Mouse (Mus musculus) limb, embryonic 12.5 days (tissue): ENCODE data around the gene Extl2. TPM values are rescaled to one million over a fixed set of nuclear protein-coding genes. Genes with fewer than 3 reads are reported as not detected.
A peak's percentile ranks its signal among the peaks of the same experiment; 100 is the strongest.

Source experiments
- ATAC-seq: fragments of 200-750 bp; cut with Nextera tagmentation; 2 replicates; pipeline ENCODE4 v1.8.0; 2017; ENCODE audit warnings: low read depth, moderate TSS enrichment; ENCODE audit not compliant: insufficient number of reproducible peaks, insufficient read depth, low FRiP score, low TSS enrichment
- H3K27ac ChIP-seq: fragments of 300-500 bp; sonication (generic); 2 replicates; pipeline ENCODE4 v1.5.1; 2016; ENCODE audit warnings: mild to moderate bottlenecking, moderate library complexity
- H3K27me3 ChIP-seq: fragments of 300-500 bp; sonication (generic); 2 replicates; pipeline ENCODE4 v1.6.1; 2016; ENCODE audit warnings: mild to moderate bottlenecking, moderate library complexity
- H3K36me3 ChIP-seq: fragments of 300-500 bp; sonication (generic); 2 replicates; pipeline ENCODE4 v1.6.1; 2016; ENCODE audit warnings: mild to moderate bottlenecking, moderate library complexity
- H3K4me1 ChIP-seq: fragments of 300-500 bp; sonication (generic); replicated peaks from 2 replicates; pipeline ENCODE4 v1.6.1; 2016
- H3K4me2 ChIP-seq: fragments of 300-500 bp; sonication (generic); 2 replicates; pipeline ENCODE4 v1.6.1; 2016; ENCODE audit warnings: mild to moderate bottlenecking, moderate library complexity
- H3K4me3 ChIP-seq: fragments of 300-500 bp; sonication (generic); replicated peaks from 2 replicates; pipeline ENCODE4 v1.5.1; 2016; ENCODE audit warnings: mild to moderate bottlenecking
- H3K9ac ChIP-seq: fragments of 300-500 bp; sonication (generic); replicated peaks from 2 replicates; pipeline ENCODE4 v1.6.1; 2016; ENCODE audit warnings: mild to moderate bottlenecking, moderate library complexity
- H3K9me3 ChIP-seq: fragments of 300-500 bp; sonication (generic); 2 replicates; pipeline ENCODE4 v1.6.1; 2016; ENCODE audit warnings: mild to moderate bottlenecking, moderate library complexity
- WGBS: fragments of 180-500 bp; shearing (Covaris S2); methylation state at CpG from one replicate; pipeline ENCODE4 v1.1.7; 2016; 5-methylcytosine and 5-hydroxymethylcytosine counted together
- polyA plus RNA-seq: library from polyadenylated mRNA; unstranded; fragments of >200 nt; fragmentation: Nextera tagmentation; extraction: Ambion mirVana; gene quantifications from 2 replicates; pipeline ENCODE4 v1.2.1, GENCODE M21; 2016

The Extl2 gene
- polyA plus RNA-seq, 1 experiment from 2014 or later: 17.0 TPM

GRCm38 (mm10) chr3:116014901-116015300 is 7.6 kb downstream of the Extl2 start:
- 94% methylated on average over 6 of the region's 6 CpGs for WGBS

GRCm38 (mm10) chr3:116016116-116016515 is 8.9 kb downstream of the Extl2 start:
- Histone ChIP-seq H3K4me1 (no peaks in the 10 kb centered on the region), H3K9me3 (no peaks in the 10 kb centered on the region), H3K27ac (no peak overlapping the region), H3K27me3 (no peaks in the 10 kb centered on the region), H3K36me3 (no peaks in the 10 kb centered on the region), H3K4me2 (no peak overlapping the region), H3K4me3 (no peak overlapping the region), H3K9ac (no peak overlapping the region)
- ATAC-seq: no peak
- WGBS: 92% methylated on average over 13 of the region's 13 CpGs

More at GRCm38 (mm10) chr3:116014901-116015300, 7.6 kb downstream of the Extl2 start:
- Histone ChIP-seq H3K36me3 (no peaks in the 10 kb centered on the region), H3K4me3 (no peak overlapping the region), H3K9ac (no peak overlapping the region), H3K27ac (no peak overlapping the region), H3K4me2 (no peak overlapping the region), H3K4me1 (no peaks in the 10 kb centered on the region), H3K9me3 (no peaks in the 10 kb centered on the region), H3K27me3 (no peaks in the 10 kb centered on the region)
- ATAC-seq: no peak

GRCm38 (mm10) chr3:116018606-116019005 is 11.3 kb downstream of the Extl2 start:
- no peaks in the 10 kb centered on the region for H3K9me3 ChIP-seq
- WGBS: 71% methylated on average over 4 of the region's 4 CpGs
- no peaks in the 10 kb centered on the region for H3K4me1 ChIP-seq
- H3K4me2 ChIP-seq: no peak overlapping the region
- no peaks in the 10 kb centered on the region for H3K36me3 ChIP-seq
- no peaks in the 10 kb centered on the region for H3K27me3 ChIP-seq
- no peak for ATAC-seq
- no peak overlapping the region for H3K4me3 ChIP-seq
- no peak overlapping the region for H3K27ac ChIP-seq
- no peak overlapping the region for H3K9ac ChIP-seq

DNA sequence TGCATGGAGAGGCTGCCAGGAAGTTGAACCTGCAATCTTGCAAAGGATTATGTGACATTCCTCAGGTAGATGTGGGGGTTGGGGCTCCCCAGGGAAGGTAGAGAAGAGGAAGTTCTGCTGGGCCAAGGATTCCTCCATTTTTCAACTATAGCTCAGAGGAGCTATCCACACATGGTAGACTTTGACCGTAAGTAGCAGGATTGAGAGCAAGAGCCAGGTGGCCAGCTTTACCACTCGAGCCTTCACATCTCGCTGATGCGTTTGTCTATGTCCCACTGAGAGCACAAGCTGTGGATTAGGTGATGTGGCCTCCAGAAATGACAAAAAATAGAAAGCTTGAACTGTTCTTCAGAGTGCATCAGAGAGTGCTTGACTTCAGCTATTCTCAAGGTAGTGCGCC is 11.9 kb downstream of the Extl2 start:
- 93% methylated on average over 5 of the region's 5 CpGs for WGBS
- H3K4me1 ChIP-seq: no peaks in the 10 kb centered on the region

DNA sequence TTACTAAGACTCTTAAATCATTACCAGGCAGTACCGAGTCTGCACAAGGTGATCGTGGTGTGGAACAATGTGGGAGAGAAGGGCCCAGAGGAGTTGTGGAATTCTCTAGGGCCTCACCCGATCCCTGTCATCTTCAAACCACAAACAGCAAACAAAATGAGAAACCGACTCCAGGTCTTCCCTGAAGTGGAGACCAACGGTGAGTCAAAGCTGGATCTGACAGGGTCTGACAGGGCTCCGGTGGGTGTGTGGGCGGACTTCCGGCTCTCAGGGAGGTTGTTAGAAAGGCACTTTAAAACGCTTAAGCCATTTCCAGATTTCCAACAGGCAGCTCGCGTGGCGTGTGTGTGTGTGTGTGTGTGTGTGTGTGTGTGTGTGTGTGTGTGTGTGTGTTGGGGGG is 17.0 kb downstream of the Extl2 start:
- Histone ChIP-seq H3K36me3 (peaks cover 19% of the 10 kb centered on the region; the same call in 1 of the 2 replicates), H3K4me3 (no peak overlapping the region), H3K27ac (no peak overlapping the region), H3K9me3 (no peaks in the 10 kb centered on the region), H3K4me1 (peaks cover 7% of the 10 kb centered on the region; the same call in 1 of the 2 replicates), H3K27me3 (no peaks in the 10 kb centered on the region), H3K9ac (no peak overlapping the region), H3K4me2 (no peak overlapping the region)
- 86% methylated on average over 12 of the region's 12 CpGs for WGBS
- ATAC-seq: no peak

More for the DNA sequence above, 11.9 kb downstream of the Extl2 start:
- no peaks in the 10 kb centered on the region for H3K36me3 ChIP-seq
- no peak overlapping the region for H3K4me3 ChIP-seq
- no peaks in the 10 kb centered on the region for H3K9me3 ChIP-seq
- H3K27me3 ChIP-seq: no peaks in the 10 kb centered on the region
- ATAC-seq: no peak
- no peak overlapping the region for H3K27ac ChIP-seq
- no peak overlapping the region for H3K4me2 ChIP-seq
- H3K9ac ChIP-seq: no peak overlapping the region

GRCm38 (mm10) chr3:116024669-116025068 is 17.4 kb downstream of the Extl2 start:
- Histone ChIP-seq H3K4me1 (peaks cover 7% of the 10 kb centered on the region; the same call in 1 of the 2 replicates), H3K9me3 (no peaks in the 10 kb centered on the region), H3K27ac (no peak overlapping the region), H3K4me3 (no peak overlapping the region), H3K4me2 (no peak overlapping the region), H3K36me3 (peaks cover 19% of the 10 kb centered on the region; the same call in 1 of the 2 replicates), H3K9ac (no peak overlapping the region), H3K27me3 (no peaks in the 10 kb centered on the region)
- 47% methylated on average over 5 of the region's 5 CpGs for WGBS
- ATAC-seq: peak; percentile 45; the same call in 1 of the 2 replicates

GRCm38 (mm10) chr3:116025701-116026100 is 18.4 kb downstream of the Extl2 start:
- Histone ChIP-seq H3K4me3 (no peak overlapping the region), H3K9ac (no peak overlapping the region), H3K27me3 (no peaks in the 10 kb centered on the region), H3K9me3 (no peaks in the 10 kb centered on the region), H3K4me1 (peaks cover 11% of the 10 kb centered on the region; the same call in 1 of the 2 replicates), H3K4me2 (no peak overlapping the region), H3K36me3 (peaks cover 19% of the 10 kb centered on the region; the same call in 1 of the 2 replicates), H3K27ac (no peak overlapping the region)
- 97% methylated on average over 10 of the region's 10 CpGs for WGBS
- ATAC-seq: no peak

- no peak for ATAC-seq
- Histone ChIP-seq H3K9ac (no peak overlapping the region), H3K27ac (no peak overlapping the region), H3K4me3 (no peak overlapping the region), H3K27me3 (no peaks in the 10 kb centered on the region), H3K36me3 (peaks cover 19% of the 10 kb centered on the region; the same call in 1 of the 2 replicates), H3K4me2 (no peak overlapping the region), H3K9me3 (no peaks in the 10 kb centered on the region), H3K4me1 (peaks cover 12% of the 10 kb centered on the region; the same call in 1 of the 2 replicates)
- WGBS: 87% methylated on average over 20 of the region's 20 CpGs
Measured at GRCm38 (mm10) chr3:116026996-116027395, 19.7 kb downstream of the Extl2 start.

DNA sequence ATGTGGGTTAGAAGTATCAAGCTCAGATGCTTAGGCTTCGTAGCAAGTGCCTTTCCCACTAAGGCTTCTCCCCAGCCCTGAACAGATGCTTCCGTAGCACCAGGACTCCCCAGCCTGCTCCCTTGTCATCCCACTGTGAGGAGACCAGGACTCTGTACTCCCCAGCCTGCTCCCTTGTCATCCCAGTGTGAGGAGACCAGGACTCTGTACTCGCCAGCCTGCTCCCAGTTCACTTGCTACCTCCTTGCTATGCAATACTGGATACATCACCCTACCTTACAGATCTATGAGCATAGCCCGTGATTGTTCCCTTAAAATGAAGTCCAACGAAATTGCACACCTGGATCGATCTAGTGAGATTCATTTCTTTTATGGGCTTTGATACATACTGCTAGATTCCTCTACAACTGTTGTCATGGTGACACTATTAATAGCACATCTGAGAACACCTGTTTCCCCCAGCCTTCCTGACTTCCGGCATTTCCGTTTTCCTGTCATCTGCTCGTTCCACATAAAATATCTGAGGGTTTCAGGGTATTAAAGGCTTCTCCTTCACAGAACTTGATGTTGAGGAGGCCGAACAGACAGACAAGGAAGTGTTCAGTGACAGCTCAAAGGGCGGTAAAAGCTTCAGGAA is 23.0 kb downstream of the Extl2 start:
- no peak for ATAC-seq
- no peaks in the 10 kb centered on the region for H3K27me3 ChIP-seq
- H3K4me2 ChIP-seq: no peak overlapping the region
- H3K4me3 ChIP-seq: no peak overlapping the region
- H3K9me3 ChIP-seq: no peaks in the 10 kb centered on the region
- peaks cover 13% of the 10 kb centered on the region; the same call in 1 of the 2 replicates for H3K36me3 ChIP-seq
- H3K4me1 ChIP-seq: 0 out of 2 replicates have a peak, but pooled peaks cover 5% of the 10 kb centered on the region
- no peak overlapping the region for H3K9ac ChIP-seq
- no peak overlapping the region for H3K27ac ChIP-seq
- 54% methylated on average over 11 of the region's 11 CpGs for WGBS

DNA sequence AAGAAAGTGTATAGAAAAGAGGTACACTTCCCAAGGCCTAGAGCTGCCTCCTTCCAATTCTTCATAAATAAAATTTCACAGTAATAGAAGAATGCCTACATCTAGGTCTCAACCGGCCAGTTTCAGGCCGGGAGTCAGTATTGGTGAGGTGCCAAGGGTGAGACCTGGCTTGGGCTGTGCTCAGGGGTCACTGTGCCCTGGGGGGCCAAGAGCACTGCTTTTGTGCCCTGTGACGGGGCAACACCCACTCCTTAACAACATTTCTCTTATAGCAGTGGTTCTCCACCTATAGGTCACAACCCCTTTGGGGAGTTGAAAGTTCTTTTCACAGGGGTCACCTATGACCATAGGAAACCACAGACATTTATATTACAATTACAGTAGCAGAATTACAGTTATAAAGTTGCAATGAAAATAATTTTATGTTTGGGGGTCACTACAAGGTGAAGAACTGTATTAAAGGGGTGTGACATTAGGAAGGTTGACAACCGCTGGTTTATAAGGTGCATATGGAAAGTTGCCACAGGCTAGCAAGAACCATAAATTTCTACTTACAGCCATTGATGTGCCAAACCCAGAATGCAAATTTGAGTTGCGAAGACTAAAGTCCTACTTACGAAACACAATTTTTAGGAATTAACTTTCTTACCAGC is 26.1 kb downstream of the Extl2 start:
- Histone ChIP-seq H3K9ac (no peak overlapping the region), H3K4me3 (no peak overlapping the region), H3K4me1 (0 out of 2 replicates have a peak, but pooled peaks cover 5% of the 10 kb centered on the region), H3K27me3 (no peaks in the 10 kb centered on the region), H3K27ac (no peak overlapping the region), H3K4me2 (no peak overlapping the region), H3K9me3 (no peaks in the 10 kb centered on the region), H3K36me3 (no peaks in the 10 kb centered on the region)
- no peak for ATAC-seq
- 52% methylated on average over 6 of the region's 6 CpGs for WGBS

- H3K9me3 ChIP-seq: no peaks in the 10 kb centered on the region
- no peak overlapping the region for H3K27ac ChIP-seq
- no peaks in the 10 kb centered on the region for H3K27me3 ChIP-seq
- H3K36me3 ChIP-seq: no peaks in the 10 kb centered on the region
- 59% methylated on average over 3 of the region's 3 CpGs for WGBS
- peak; percentile 6; the same call in 1 of the 2 replicates for ATAC-seq
- H3K4me2 ChIP-seq: no peak overlapping the region
- H3K9ac ChIP-seq: no peak overlapping the region
- H3K4me1 ChIP-seq: 0 out of 2 replicates have a peak, but pooled peaks cover 5% of the 10 kb centered on the region
- no peak overlapping the region for H3K4me3 ChIP-seq
Measured at GRCm38 (mm10) chr3:116033871-116034222, 26.6 kb downstream of the Extl2 start.
